Mouse (Mus musculus): ENCODE results near the gene Klf14. TPM values are rescaled to one million over a fixed set of nuclear protein-coding genes. Genes with fewer than 3 reads are reported as not detected.

Gene Klf14
- 2.3 and 2.7 TPM in 2 replicates for polyA plus RNA-seq (2016; fragmentation: Nextera tagmentation; extraction: Ambion mirVana)

- under 1% methylated on average over 67 of the region's 75 CpGs for WGBS
- Histone ChIP-seq H3K27ac (ENCODE audit: poor library complexity, severe bottlenecking) (peak within 1 kb of the TSS; percentile 26; the same call in 1 of the 2 replicates), H3K27me3 (replicated peaks) (peaks cover 31% of the 10 kb centered on the region), H3K4me3 (peak within 1 kb of the TSS; percentile 82), H3K4me1 (replicated peaks) (0 out of 2 replicates have a peak, but pooled peaks cover 6% of the 10 kb centered on the region), H3K9ac (peak within 1 kb of the TSS; percentile 69), H3K9me3 (replicated peaks) (peaks cover 27% of the 10 kb centered on the region), H3K36me3 (no peaks in the 10 kb centered on the region), H3K4me2 (peak within 1 kb of the TSS; percentile 94)
- no peak for ATAC-seq (ENCODE audit: insufficient number of reproducible peaks, low FRiP score)
Observed at GRCm38 (mm10) chr6:30958736-30959540, at the start of gene Klf14. Klf14 (minus strand) TSS chr6:30959078.

- ATAC-seq (ENCODE audit: insufficient number of reproducible peaks, low FRiP score), result no peak
- no peak overlapping the region for H3K4me3 ChIP-seq
- 60% methylated on average over 6 of the region's 6 CpGs for WGBS
- H3K27me3 ChIP-seq (replicated peaks), result no peaks in the 10 kb centered on the region
- peaks cover 5% of the 10 kb centered on the region; the same call in 1 of the 2 replicates for H3K9me3 ChIP-seq (replicated peaks)
- H3K4me1 ChIP-seq (replicated peaks), result peaks cover 20% of the 10 kb centered on the region
- H3K27ac ChIP-seq (ENCODE audit: poor library complexity, severe bottlenecking), result no peak overlapping the region
- H3K4me2 ChIP-seq, result no peak overlapping the region
- no peak overlapping the region for H3K9ac ChIP-seq
- H3K36me3 ChIP-seq, result no peaks in the 10 kb centered on the region
Observed at GRCm38 (mm10) chr6:31006111-31006600, 47.3 kb upstream of the Klf14 start.

- H3K36me3 ChIP-seq, result no peaks in the 10 kb centered on the region
- no peak overlapping the region for H3K4me2 ChIP-seq
- no peaks in the 10 kb centered on the region for H3K4me1 ChIP-seq (replicated peaks)
- no peak overlapping the region for H3K9ac ChIP-seq
- 80% methylated on average over 5 of the region's 5 CpGs for WGBS
- H3K27ac ChIP-seq (ENCODE audit: poor library complexity, severe bottlenecking), result no peak overlapping the region
- no peak overlapping the region for H3K4me3 ChIP-seq
- no peak for ATAC-seq (ENCODE audit: insufficient number of reproducible peaks, low FRiP score)
- no peaks in the 10 kb centered on the region; the same call in 1 of the 2 replicates for H3K9me3 ChIP-seq (replicated peaks)
- no peaks in the 10 kb centered on the region for H3K27me3 ChIP-seq (replicated peaks)
Observed at GRCm38 (mm10) chr6:30986393-30986792, 27.5 kb upstream of the Klf14 start.

- Histone ChIP-seq H3K9me3 (replicated peaks) (no peaks in the 10 kb centered on the region), H3K27ac (ENCODE audit: poor library complexity, severe bottlenecking) (no peak overlapping the region), H3K4me1 (replicated peaks) (peaks cover 7% of the 10 kb centered on the region; the same call in 1 of the 2 replicates), H3K36me3 (no peaks in the 10 kb centered on the region), H3K4me3 (no peak overlapping the region), H3K27me3 (replicated peaks) (no peaks in the 10 kb centered on the region), H3K4me2 (no peak overlapping the region), H3K9ac (no peak overlapping the region)
- no peak for ATAC-seq (ENCODE audit: insufficient number of reproducible peaks, low FRiP score)
- WGBS, result 69% methylated on average over 4 of the region's 4 CpGs
Observed at GRCm38 (mm10) chr6:30983021-30983420, 24.1 kb upstream of the Klf14 start.

DNA sequence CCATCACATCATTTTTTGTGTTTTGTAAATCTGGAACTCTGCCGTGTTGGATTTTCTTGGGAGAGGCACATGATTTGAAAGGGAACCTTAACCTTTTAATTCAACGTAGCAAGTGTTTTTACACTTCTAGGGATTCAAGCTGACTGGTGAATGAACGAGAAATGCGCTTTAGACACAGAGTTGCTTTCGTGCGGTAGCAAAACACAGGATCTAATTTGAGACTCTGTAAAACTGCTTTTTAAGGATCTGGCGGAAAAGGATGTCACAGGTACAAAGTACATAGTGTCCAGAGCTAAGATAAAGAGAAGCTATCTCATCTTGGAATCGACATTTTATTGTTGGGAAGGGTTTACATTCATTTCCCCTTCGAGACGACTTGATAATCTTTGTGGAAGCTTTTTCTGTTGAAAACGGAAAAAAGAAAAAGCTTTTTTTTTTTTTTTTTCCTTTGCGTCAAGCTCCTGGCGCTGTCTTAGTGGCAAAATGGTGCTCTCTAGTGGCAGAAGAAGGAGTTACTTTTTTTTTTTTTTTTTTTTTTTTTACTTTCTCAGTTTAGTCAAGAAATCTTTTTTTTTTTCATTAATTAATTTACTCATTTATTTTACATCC, 23.6 kb upstream of the Klf14 start:
- H3K27me3 ChIP-seq (replicated peaks), result no peaks in the 10 kb centered on the region
- H3K4me2 ChIP-seq, result peak overlapping the region; percentile 50
- 20% methylated on average over 13 of the region's 13 CpGs for WGBS
- no peaks in the 10 kb centered on the region for H3K36me3 ChIP-seq
- ATAC-seq (ENCODE audit: insufficient number of reproducible peaks, low FRiP score), result no peak
- H3K9ac ChIP-seq, result no peak overlapping the region
- H3K27ac ChIP-seq (ENCODE audit: poor library complexity, severe bottlenecking), result no peak overlapping the region
- peak overlapping the region; percentile 20; the same call in 1 of the 2 replicates for H3K4me3 ChIP-seq
- no peaks in the 10 kb centered on the region for H3K9me3 ChIP-seq (replicated peaks)
- H3K4me1 ChIP-seq (replicated peaks), result peaks cover 7% of the 10 kb centered on the region; the same call in 1 of the 2 replicates

DNA sequence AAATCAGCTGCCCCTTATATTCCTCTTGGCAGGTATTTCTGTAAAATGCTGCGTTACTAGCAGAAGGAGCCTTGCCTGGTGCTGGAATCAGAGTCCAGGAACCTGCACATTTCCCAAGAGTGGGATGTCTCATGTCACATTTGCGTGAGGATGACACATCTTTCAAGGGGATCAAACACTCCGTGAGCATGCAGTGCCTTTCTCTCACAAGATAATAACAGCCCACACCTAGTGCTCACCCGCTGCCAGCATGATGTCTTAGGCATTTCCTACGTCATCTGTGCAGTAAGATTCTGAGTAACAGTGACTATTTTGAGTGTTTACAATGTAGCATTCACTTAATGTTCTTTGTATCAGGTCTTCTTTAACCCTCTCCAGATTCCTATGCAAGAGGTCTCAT, 22.5 kb upstream of the Klf14 start:
- H3K9ac ChIP-seq, result no peak overlapping the region
- no peak overlapping the region for H3K4me2 ChIP-seq
- no peaks in the 10 kb centered on the region for H3K9me3 ChIP-seq (replicated peaks)
- no peaks in the 10 kb centered on the region for H3K36me3 ChIP-seq
- peaks cover 7% of the 10 kb centered on the region; the same call in 1 of the 2 replicates for H3K4me1 ChIP-seq (replicated peaks)
- no peak for ATAC-seq (ENCODE audit: insufficient number of reproducible peaks, low FRiP score)
- WGBS, result 82% methylated on average over 5 of the region's 5 CpGs
- H3K27ac ChIP-seq (ENCODE audit: poor library complexity, severe bottlenecking), result no peak overlapping the region
- no peaks in the 10 kb centered on the region for H3K27me3 ChIP-seq (replicated peaks)
- H3K4me3 ChIP-seq, result no peak overlapping the region

- ATAC-seq (ENCODE audit: insufficient number of reproducible peaks, low FRiP score), result no peak
- Histone ChIP-seq H3K9ac (no peak overlapping the region), H3K9me3 (replicated peaks) (no peaks in the 10 kb centered on the region), H3K4me2 (no peak overlapping the region), H3K36me3 (no peaks in the 10 kb centered on the region), H3K4me3 (no peak overlapping the region), H3K4me1 (replicated peaks) (peaks cover 7% of the 10 kb centered on the region; the same call in 1 of the 2 replicates), H3K27me3 (replicated peaks) (no peaks in the 10 kb centered on the region), H3K27ac (ENCODE audit: poor library complexity, severe bottlenecking) (no peak overlapping the region)
- WGBS, result 38% methylated on average over 1 of the region's 1 CpGs
Observed at GRCm38 (mm10) chr6:30978615-30979014, 19.7 kb upstream of the Klf14 start.

DNA sequence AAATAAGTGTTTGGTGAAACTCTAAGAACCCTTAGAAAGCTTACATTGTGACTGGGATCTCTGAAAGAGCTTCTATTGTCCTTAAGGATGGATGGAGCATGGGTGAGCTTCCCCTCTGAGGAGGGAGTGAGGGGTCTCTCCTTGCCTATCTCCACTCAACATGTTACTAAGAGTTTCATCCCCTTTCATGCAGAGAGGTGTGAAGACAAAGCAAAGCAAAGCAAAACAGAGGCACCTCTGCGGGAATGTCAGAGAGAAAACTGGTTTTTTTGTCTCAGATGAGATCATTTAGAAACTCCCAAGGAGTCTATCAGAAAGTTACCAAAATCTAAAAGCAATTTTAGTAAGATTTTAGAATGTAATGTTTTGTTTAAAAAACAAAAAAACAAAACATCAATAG, 13.2 kb upstream of the Klf14 start:
- 72% methylated on average over 1 of the region's 1 CpGs for WGBS
- Histone ChIP-seq H3K36me3 (no peaks in the 10 kb centered on the region), H3K9me3 (replicated peaks) (no peaks in the 10 kb centered on the region), H3K27me3 (replicated peaks) (no peaks in the 10 kb centered on the region), H3K27ac (ENCODE audit: poor library complexity, severe bottlenecking) (no peak overlapping the region), H3K4me3 (no peak overlapping the region), H3K4me2 (no peak overlapping the region), H3K9ac (no peak overlapping the region), H3K4me1 (replicated peaks) (no peaks in the 10 kb centered on the region)
- ATAC-seq (ENCODE audit: insufficient number of reproducible peaks, low FRiP score), result no peak

DNA sequence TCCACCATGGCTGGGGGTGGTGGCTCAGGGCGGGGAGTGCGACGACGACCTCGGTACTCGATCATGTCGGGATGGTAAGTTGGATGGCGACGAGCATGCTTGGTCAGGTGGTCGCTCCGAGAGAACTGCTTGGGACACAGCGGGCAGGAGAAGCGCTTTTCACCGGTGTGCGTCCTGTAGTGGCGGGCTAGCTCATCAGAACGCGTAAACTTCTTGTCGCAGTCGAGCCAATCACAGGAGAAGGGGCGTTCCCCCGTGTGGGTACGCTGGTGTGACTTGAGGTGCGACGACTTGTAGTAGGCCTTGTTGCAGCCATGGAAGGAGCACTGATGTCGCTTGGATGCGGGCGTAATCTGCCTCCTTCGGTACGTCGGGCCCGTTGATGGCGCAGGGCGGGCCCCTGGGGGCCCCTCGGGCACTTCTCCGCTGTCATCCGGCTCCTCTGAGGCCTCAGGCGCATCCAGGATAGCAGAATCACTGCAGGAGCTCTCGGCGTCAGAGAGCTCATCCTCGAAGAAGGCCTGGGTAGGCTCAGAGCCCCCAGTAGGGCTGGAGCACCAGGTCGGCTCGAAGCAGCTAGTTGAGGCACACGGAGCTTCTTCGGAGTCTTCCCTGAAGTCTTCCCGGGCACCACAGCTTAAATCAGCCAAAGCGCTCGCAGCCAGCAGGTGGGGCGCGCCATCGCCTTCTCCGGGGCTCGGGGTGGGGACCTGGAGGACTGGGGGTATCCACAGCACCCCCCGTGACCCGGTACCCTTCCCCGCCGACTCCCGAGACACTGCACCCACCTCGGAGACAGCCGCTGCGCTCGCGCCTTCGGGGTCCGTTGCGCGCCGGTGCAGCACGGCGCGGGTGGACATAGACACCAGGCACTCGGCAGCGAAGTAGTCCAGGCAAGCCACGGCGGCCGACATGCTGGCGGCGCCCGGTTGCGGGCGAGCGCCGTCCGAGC, 818 bp downstream of the Klf14 start:
- no peak for ATAC-seq (ENCODE audit: insufficient number of reproducible peaks, low FRiP score)
- WGBS, result 5% methylated on average over 84 of the region's 84 CpGs
- Histone ChIP-seq H3K4me2 (peak overlapping the region; percentile 94), H3K9ac (peak overlapping the region; percentile 69), H3K4me1 (replicated peaks) (0 out of 2 replicates have a peak, but pooled peaks cover 6% of the 10 kb centered on the region), H3K27me3 (replicated peaks) (peaks cover 31% of the 10 kb centered on the region), H3K9me3 (replicated peaks) (peaks cover 27% of the 10 kb centered on the region), H3K36me3 (no peaks in the 10 kb centered on the region), H3K27ac (ENCODE audit: poor library complexity, severe bottlenecking) (0 out of 2 replicates have a peak overlapping the region, but pooled peaks have one; percentile 26), H3K4me3 (peak overlapping the region; percentile 82)

DNA sequence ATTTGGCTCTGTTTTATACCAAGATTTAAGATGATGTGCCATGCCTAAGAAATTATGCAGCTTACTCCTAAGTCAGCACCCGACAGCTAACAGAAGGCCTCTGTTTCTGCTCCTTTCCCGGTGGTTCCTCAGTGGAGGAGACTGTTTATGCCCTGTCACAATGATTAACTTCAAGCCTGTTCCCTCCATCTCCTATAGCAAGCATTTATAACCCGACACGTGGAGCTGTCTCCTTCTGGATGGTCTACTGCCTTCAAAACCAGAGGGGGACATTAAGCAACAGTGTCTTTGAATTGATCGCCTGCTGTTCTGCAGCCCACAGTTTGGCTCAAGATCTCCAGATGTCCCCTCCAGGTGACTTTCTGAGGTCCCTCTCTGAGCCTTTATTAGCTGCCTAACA, 19.6 kb downstream of the Klf14 start:
- WGBS, result 67% methylated on average over 5 of the region's 5 CpGs
- ATAC-seq (ENCODE audit: insufficient number of reproducible peaks, low FRiP score), result no peak

More for the DNA sequence above, 19.6 kb downstream of the Klf14 start:
- Histone ChIP-seq H3K9me3 (replicated peaks) (no peaks in the 10 kb centered on the region), H3K4me2 (no peak overlapping the region), H3K4me1 (replicated peaks) (no peaks in the 10 kb centered on the region), H3K4me3 (no peak overlapping the region), H3K27ac (ENCODE audit: poor library complexity, severe bottlenecking) (no peak overlapping the region), H3K27me3 (replicated peaks) (no peaks in the 10 kb centered on the region), H3K36me3 (no peaks in the 10 kb centered on the region), H3K9ac (no peak overlapping the region)

Measured in heart, embryonic 12.5 days (tissue).